Mouse (Mus musculus) heart, adult 2 months (tissue): ENCODE data around the gene Mepe. TPM values are rescaled to one million over a fixed set of nuclear protein-coding genes. Genes with fewer than 3 reads are reported as not detected.

Experiments used
- DNase-seq, 2 experiments: peaks; one replicate each; pipeline ENCODE4 v3.0.0; 2021
- H3K27ac ChIP-seq: fragments of 200-600 bp; 2 replicates; pipeline ENCODE4 v1.8.1; 2022
- H3K27me3 ChIP-seq: fragments of 200-500 bp; 2 replicates; pipeline ENCODE4 v1.6.1; 2012; ENCODE audit warnings: mild to moderate bottlenecking, low read length, inconsistent platforms, mixed read lengths; ENCODE audit not compliant: control insufficient read depth, insufficient read depth
- H3K36me3 ChIP-seq: fragments of 200-500 bp; 2 replicates; pipeline ENCODE4 v1.6.1; 2012; ENCODE audit warnings: low read length, inconsistent platforms; ENCODE audit not compliant: control insufficient read depth, insufficient read depth
- H3K4me1 ChIP-seq: fragments of 200-500 bp; 2 replicates; pipeline ENCODE4 v1.6.1; 2011; ENCODE audit warnings: low read length; ENCODE audit not compliant: control insufficient read depth, insufficient read depth
- H3K4me3 ChIP-seq: fragments of 200-600 bp; 2 replicates; pipeline ENCODE4 v1.8.1; 2022
- H3K79me2 ChIP-seq: fragments of 200-500 bp; replicated peaks from 2 replicates; pipeline ENCODE4 v1.6.1; 2012; ENCODE audit warnings: mild to moderate bottlenecking, inconsistent platforms, low read length, moderate library complexity, mixed read lengths; ENCODE audit not compliant: control insufficient read depth, insufficient read depth
- H3K9ac ChIP-seq: fragments of 200-500 bp; 2 replicates; pipeline ENCODE4 v1.6.1; 2012; ENCODE audit warnings: low read depth, mild to moderate bottlenecking, control low read depth, inconsistent platforms, low read length, mixed read lengths
- CTCF ChIP-seq: fragments of 200-600 bp; IDR thresholded peaks from 2 replicates; pipeline ENCODE4 v1.8.1; 2022; ENCODE audit warnings: antibody characterized with exemption, mild to moderate bottlenecking, moderate library complexity
- EP300 ChIP-seq: fragments of 200-500 bp; IDR thresholded peaks from 2 replicates; pipeline ENCODE4 v1.6.1; 2011; ENCODE audit warnings: low read depth, low read length, control low read depth; ENCODE audit not compliant: insufficient read depth
- POLR2A ChIP-seq: fragments of 200-500 bp; IDR thresholded peaks from 2 replicates; pipeline ENCODE4 v1.6.1; 2011; ENCODE audit warnings: mild to moderate bottlenecking, low read depth, low read length, control low read depth; ENCODE audit not compliant: insufficient read depth
- WGBS: fragments of 180-500 bp; shearing (Covaris S2); methylation state at CpG from one replicate; pipeline ENCODE4 v1.1.7; 2018; 5-methylcytosine and 5-hydroxymethylcytosine counted together
- intact Hi-C: fragments of 180-260 bp; cut with DNase I; formaldehyde crosslinking; loops from one replicate; pipeline ENCODE4 v1.15.1; 2025
- polyA plus RNA-seq: library from polyadenylated mRNA; depleted of rRNA; stranded (reverse); fragments of >200 nt; gene quantifications from 2 replicates; pipeline ENCODE4 v1.2.3, GENCODE M21; 2012
- total RNA-seq, 2 experiments: library from RNA; stranded (reverse); gene quantifications; 2 replicates each; pipeline ENCODE4 v1.2.3; 2021

Gene Mepe
- total and polyA plus RNA-seq, 3 experiments: not detected

DNA sequence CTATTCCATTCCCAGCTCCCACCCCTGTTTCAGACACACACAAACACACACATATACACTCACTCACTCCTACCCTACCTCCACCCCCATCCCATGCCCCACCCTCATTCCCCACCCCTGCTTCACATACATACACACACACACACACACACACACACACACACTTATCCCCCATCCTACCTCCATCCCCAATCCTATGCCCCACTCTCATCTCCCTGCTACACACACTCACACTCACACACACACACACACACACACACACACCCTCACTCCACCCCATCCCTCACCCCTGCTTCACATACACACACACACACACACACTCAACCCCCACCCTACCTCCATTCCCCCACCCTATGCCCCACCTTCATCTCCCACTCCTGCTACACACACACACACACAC lies 2.7 kb downstream of the Mepe start:
- Histone ChIP-seq H3K9ac (no peak overlapping the region), H3K4me1 (no peaks in the 10 kb centered on the region), H3K27ac (no peak overlapping the region), H3K27me3 (no peaks in the 10 kb centered on the region), H3K79me2 (no peaks in the 10 kb centered on the region), H3K4me3 (no peak overlapping the region), H3K36me3 (no peaks in the 10 kb centered on the region)
- no peak for DNase-seq
- TF ChIP-seq EP300: no peak
- TF ChIP-seq CTCF: no peak
- no peak for TF ChIP-seq POLR2A
- intact Hi-C loops: no loop called here

DNA sequence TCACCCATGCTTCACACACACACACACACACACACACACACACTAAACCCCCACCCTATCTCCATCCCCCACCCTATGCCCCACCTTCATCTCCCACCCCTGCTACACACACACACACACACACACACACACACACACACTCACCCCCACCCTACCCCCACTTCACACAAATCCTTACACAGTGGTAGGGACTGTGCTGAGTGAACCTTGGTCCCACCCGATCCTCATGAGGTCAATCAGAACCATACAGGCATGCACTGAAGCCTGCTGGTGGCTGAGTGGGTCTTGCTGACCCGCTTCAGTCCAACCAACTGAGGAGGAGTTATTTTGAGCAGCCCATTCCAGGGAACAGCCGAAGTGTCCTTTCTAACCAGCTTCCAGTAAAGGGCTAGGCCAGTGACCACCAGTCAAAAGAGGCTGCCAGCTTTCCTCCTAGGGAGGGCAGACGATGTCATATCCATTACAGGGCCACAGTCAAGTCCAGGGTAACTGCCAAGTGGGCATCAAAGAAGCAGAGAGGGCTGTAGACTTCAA lies 3.3 kb downstream of the Mepe start:
- Histone ChIP-seq H3K4me3 (no peak overlapping the region), H3K79me2 (no peaks in the 10 kb centered on the region), H3K27ac (no peak overlapping the region), H3K36me3 (no peaks in the 10 kb centered on the region), H3K4me1 (peaks cover 2% of the 10 kb centered on the region), H3K9ac (no peak overlapping the region), H3K27me3 (no peaks in the 10 kb centered on the region)
- WGBS: 68% methylated on average over 4 of the region's 4 CpGs
- TF ChIP-seq POLR2A: no peak
- no peak for TF ChIP-seq EP300
- no peak for TF ChIP-seq CTCF
- intact Hi-C loops: no loop called here
- no peak for DNase-seq

DNA sequence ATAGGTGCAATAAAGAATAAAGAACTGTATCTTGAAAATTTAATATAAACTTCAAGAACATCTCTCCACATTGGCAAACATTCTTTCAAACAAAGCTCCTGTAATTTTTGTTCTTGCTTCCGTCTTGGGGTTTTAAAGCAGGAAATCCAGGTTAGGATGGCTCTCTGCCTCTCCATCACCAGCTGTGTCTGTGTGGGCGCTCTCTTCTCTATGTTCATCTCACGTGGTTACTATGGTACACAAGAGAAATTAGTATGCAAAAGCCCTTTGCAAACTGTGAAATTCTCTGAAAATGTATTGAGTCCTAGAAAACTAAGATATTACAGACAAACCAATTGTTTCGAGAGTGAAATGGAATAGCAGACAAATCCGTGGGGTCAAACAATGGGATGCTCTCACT lies 4.3 kb downstream of the Mepe start:
- intact Hi-C loops: no loop called here
- Histone ChIP-seq H3K9ac (no peak overlapping the region), H3K4me3 (no peak overlapping the region), H3K27me3 (no peaks in the 10 kb centered on the region), H3K27ac (no peak overlapping the region), H3K36me3 (no peaks in the 10 kb centered on the region), H3K4me1 (peaks cover 2% of the 10 kb centered on the region), H3K79me2 (no peaks in the 10 kb centered on the region)
- no peak for TF ChIP-seq POLR2A
- no peak for TF ChIP-seq EP300
- TF ChIP-seq CTCF: no peak
- no peak for DNase-seq
- 75% methylated on average over 5 of the region's 5 CpGs for WGBS

DNA sequence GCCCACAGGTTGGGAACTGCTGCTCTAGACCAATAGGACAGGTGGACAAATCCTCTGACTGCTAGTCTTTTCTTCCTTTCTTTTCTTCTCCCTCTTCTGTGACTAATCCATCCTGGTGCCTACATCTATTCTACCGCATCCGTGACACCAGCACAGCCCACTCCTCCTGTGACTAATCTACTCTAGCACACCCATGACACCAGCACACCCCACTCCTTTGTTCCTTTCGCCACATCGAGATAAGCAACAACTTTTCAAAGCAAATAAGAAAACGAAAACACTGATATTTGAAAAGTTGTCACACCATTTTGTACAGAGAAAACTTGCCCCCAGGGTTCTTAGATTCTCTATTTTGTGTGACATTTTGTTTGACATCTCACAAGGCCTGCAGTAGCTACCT lies 5.0 kb downstream of the Mepe start:
- Histone ChIP-seq H3K36me3 (no peaks in the 10 kb centered on the region), H3K27me3 (no peaks in the 10 kb centered on the region), H3K9ac (no peak overlapping the region), H3K79me2 (no peaks in the 10 kb centered on the region), H3K27ac (no peak overlapping the region), H3K4me1 (peaks cover 2% of the 10 kb centered on the region), H3K4me3 (no peak overlapping the region)
- DNase-seq: no peak
- WGBS: 55% methylated on average over 5 of the region's 5 CpGs
- TF ChIP-seq POLR2A (no peak), CTCF (no peak), EP300 (no peak)
- intact Hi-C loops: loop anchor here (5.0 kb wide), 2 partner anchors 198 to 258 kb away; no protein-coding TSS in a partner anchor

DNA sequence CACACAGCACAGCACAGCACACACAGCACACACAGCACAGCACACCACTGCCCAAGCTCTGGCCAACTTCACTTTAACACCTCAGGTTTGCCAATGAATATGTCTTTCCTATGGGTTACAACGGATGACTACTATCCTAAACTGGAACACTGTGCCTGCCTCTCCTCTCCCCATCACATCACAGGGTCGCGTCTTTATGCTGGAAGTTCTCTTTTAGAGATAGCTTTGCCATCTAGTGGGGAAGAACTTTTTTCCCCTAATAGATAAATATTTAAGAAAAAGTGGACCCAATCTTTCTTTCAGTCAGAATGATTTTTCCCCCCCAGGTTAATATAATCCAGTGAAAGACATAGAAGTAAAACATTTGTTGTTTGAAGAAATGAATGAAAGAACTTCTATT lies 7.2 kb downstream of the Mepe start:
- TF ChIP-seq CTCF: no peak
- TF ChIP-seq EP300: no peak
- no peak for TF ChIP-seq POLR2A
- Histone ChIP-seq H3K36me3 (no peaks in the 10 kb centered on the region), H3K9ac (no peak overlapping the region), H3K27ac (no peak overlapping the region), H3K4me3 (no peak overlapping the region), H3K27me3 (no peaks in the 10 kb centered on the region), H3K79me2 (no peaks in the 10 kb centered on the region), H3K4me1 (peaks cover 2% of the 10 kb centered on the region)
- WGBS: 46% methylated on average over 3 of the region's 3 CpGs
- no peak for DNase-seq
- intact Hi-C loops: loop anchor here (5.0 kb wide), 2 partner anchors 200 to 260 kb away; no protein-coding TSS in a partner anchor

DNA sequence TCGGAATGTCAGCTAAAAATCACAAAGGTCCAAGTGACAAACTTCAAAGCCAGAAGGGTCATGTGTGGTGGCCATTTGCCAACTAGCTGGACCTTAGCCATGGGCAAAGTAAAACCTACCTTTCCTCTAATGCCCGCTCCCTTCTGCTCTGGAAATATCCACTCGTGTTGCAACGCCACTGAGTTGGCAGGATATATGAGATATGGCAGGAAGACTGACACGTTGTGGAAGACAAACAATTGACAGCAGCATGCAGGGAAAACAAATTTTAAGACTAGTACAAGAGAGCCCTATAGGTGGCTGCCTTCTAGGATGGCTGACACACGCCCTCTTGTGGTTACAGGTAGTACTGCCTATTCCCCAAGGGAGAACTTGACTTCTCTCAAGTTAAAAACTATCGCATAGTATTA lies 8.1 kb downstream of the Mepe start:
- TF ChIP-seq EP300 (no peak), CTCF (peak; percentile 94)
- WGBS: 10% methylated on average over 7 of the region's 7 CpGs
- H3K9ac ChIP-seq: no peak overlapping the region
- H3K4me1 ChIP-seq: peaks cover 2% of the 10 kb centered on the region
- H3K27ac ChIP-seq: no peak overlapping the region
- peak; percentile 30 to 42 for DNase-seq
- H3K4me3 ChIP-seq: no peak overlapping the region
- no peaks in the 10 kb centered on the region for H3K79me2 ChIP-seq
- no peaks in the 10 kb centered on the region for H3K27me3 ChIP-seq
- intact Hi-C loops: loop anchor here (1.0 to 5.0 kb wide), 3 partner anchors 114 to 261 kb away; no protein-coding TSS in a partner anchor
- no peaks in the 10 kb centered on the region for H3K36me3 ChIP-seq
